Mouse (Mus musculus) testis, adult 2 months (tissue): ENCODE results near the gene Gstm1.

Experiments
- CTCF ChIP-seq: fragments of 200-500 bp; IDR thresholded peaks from 2 replicates; pipeline ENCODE4 v1.5.1; 2012; ENCODE audit warnings: low read depth, mild to moderate bottlenecking, inconsistent platforms, low read length, moderate library complexity; ENCODE audit not compliant: control insufficient read depth, insufficient read depth, insufficient replicate concordance
- POLR2A ChIP-seq: fragments of 200-500 bp; IDR thresholded peaks from 2 replicates; pipeline ENCODE4 v1.6.1; 2012; ENCODE audit warnings: low read depth, mild to moderate bottlenecking, inconsistent platforms, low read length, moderate library complexity; ENCODE audit not compliant: control insufficient read depth

DNA sequence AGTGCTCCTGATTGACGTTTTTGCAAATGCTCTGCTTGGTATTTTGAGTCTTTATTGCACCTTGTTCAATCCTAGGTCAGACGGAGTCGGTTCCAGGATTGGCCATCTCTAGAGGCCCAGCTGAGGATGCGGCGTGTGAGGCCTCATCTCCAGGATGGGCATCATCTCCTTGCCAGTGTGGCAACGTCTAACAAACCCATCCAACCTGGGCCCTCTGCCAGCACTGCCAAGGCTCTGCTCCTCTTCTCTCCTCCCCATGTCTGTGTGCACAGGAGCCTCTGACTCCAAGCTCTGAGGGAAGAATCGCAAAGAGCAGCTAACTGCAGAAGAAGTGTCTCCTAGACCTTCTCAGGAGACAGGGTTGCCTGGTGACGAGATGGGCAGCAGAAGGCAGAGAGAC is 44.9 kb upstream of the Gstm1 start:
- TF ChIP-seq CTCF: no peak
- no peak for TF ChIP-seq POLR2A
